Mouse (Mus musculus) heart, adult 2 months (tissue): ENCODE measurements around the gene Sox13. TPM values are rescaled to one million over a fixed set of nuclear protein-coding genes. Genes with fewer than 3 reads are reported as not detected.

Experiments used
- DNase-seq, 2 experiments: peaks; one replicate each; pipeline ENCODE4 v3.0.0; 2021
- H3K27ac ChIP-seq: fragments of 200-600 bp; 2 replicates; pipeline ENCODE4 v1.8.1; 2022
- H3K27me3 ChIP-seq: fragments of 200-500 bp; 2 replicates; pipeline ENCODE4 v1.6.1; 2012; ENCODE audit warnings: mild to moderate bottlenecking, low read length, inconsistent platforms, mixed read lengths; ENCODE audit not compliant: control insufficient read depth, insufficient read depth
- H3K36me3 ChIP-seq: fragments of 200-500 bp; 2 replicates; pipeline ENCODE4 v1.6.1; 2012; ENCODE audit warnings: low read length, inconsistent platforms; ENCODE audit not compliant: control insufficient read depth, insufficient read depth
- H3K4me1 ChIP-seq: fragments of 200-500 bp; 2 replicates; pipeline ENCODE4 v1.6.1; 2011; ENCODE audit warnings: low read length; ENCODE audit not compliant: control insufficient read depth, insufficient read depth
- H3K4me3 ChIP-seq: fragments of 200-600 bp; 2 replicates; pipeline ENCODE4 v1.8.1; 2022
- H3K79me2 ChIP-seq: fragments of 200-500 bp; replicated peaks from 2 replicates; pipeline ENCODE4 v1.6.1; 2012; ENCODE audit warnings: mild to moderate bottlenecking, inconsistent platforms, low read length, moderate library complexity, mixed read lengths; ENCODE audit not compliant: control insufficient read depth, insufficient read depth
- H3K9ac ChIP-seq: fragments of 200-500 bp; 2 replicates; pipeline ENCODE4 v1.6.1; 2012; ENCODE audit warnings: low read depth, mild to moderate bottlenecking, control low read depth, inconsistent platforms, low read length, mixed read lengths
- CTCF ChIP-seq: fragments of 200-600 bp; IDR thresholded peaks from 2 replicates; pipeline ENCODE4 v1.8.1; 2022; ENCODE audit warnings: antibody characterized with exemption, mild to moderate bottlenecking, moderate library complexity
- EP300 ChIP-seq: fragments of 200-500 bp; IDR thresholded peaks from 2 replicates; pipeline ENCODE4 v1.6.1; 2011; ENCODE audit warnings: low read depth, low read length, control low read depth; ENCODE audit not compliant: insufficient read depth
- POLR2A ChIP-seq: fragments of 200-500 bp; IDR thresholded peaks from 2 replicates; pipeline ENCODE4 v1.6.1; 2011; ENCODE audit warnings: mild to moderate bottlenecking, low read depth, low read length, control low read depth; ENCODE audit not compliant: insufficient read depth
- WGBS: fragments of 180-500 bp; shearing (Covaris S2); methylation state at CpG from one replicate; pipeline ENCODE4 v1.1.7; 2018; 5-methylcytosine and 5-hydroxymethylcytosine counted together
- intact Hi-C: fragments of 180-260 bp; cut with DNase I; formaldehyde crosslinking; loops from one replicate; pipeline ENCODE4 v1.15.1; 2025
- polyA plus RNA-seq: library from polyadenylated mRNA; depleted of rRNA; stranded (reverse); fragments of >200 nt; gene quantifications from 2 replicates; pipeline ENCODE4 v1.2.3, GENCODE M21; 2012
- total RNA-seq, 2 experiments: library from RNA; stranded (reverse); gene quantifications; 2 replicates each; pipeline ENCODE4 v1.2.3; 2021

The Sox13 gene
- total and polyA plus RNA-seq, 3 experiments: 15.3 to 24.7 (median 16.2) TPM

- 76% methylated on average over 3 of the region's 3 CpGs for WGBS
- Histone ChIP-seq H3K27ac (peak overlapping the region; percentile 95), H3K4me1 (peaks cover 36% of the 10 kb centered on the region), H3K4me3 (peak overlapping the region; percentile 62; the same call in 1 of the 2 replicates), H3K27me3 (no peaks in the 10 kb centered on the region), H3K36me3 (no peaks in the 10 kb centered on the region), H3K79me2 (peaks cover 7% of the 10 kb centered on the region), H3K9ac (peak overlapping the region; percentile 11; the same call in 1 of the 2 replicates)
- intact Hi-C loops: no loop called here
- DNase-seq: no peak
- TF ChIP-seq CTCF (no peak), POLR2A (no peak), EP300 (no peak)
Observed at GRCm38 (mm10) chr1:133419178-133419834, 4.9 kb downstream of the Sox13 start.

GRCm38 (mm10) chr1:133418164-133418800, 5.9 kb downstream of the Sox13 start:
- Histone ChIP-seq H3K27me3 (no peaks in the 10 kb centered on the region), H3K79me2 (peaks cover 7% of the 10 kb centered on the region), H3K4me3 (peak overlapping the region; percentile 62), H3K36me3 (no peaks in the 10 kb centered on the region), H3K27ac (peak overlapping the region; percentile 95), H3K9ac (peak overlapping the region; percentile 77), H3K4me1 (peaks cover 41% of the 10 kb centered on the region)
- 9% methylated on average over 28 of the region's 28 CpGs for WGBS
- intact Hi-C loops: loop anchor here (1.0 kb wide), 1 partner anchor 33 kb away; no protein-coding TSS in a partner anchor
- DNase-seq: peak; percentile 91 to 92
- TF ChIP-seq EP300 (0 out of 2 replicates have a peak, but pooled peaks have one; percentile 30), CTCF (0 out of 2 replicates have a peak, but pooled peaks have one; percentile 32), POLR2A (peak; percentile 50; the same call in 1 of the 2 replicates)

- Histone ChIP-seq H3K36me3 (no peaks in the 10 kb centered on the region), H3K4me1 (peaks cover 46% of the 10 kb centered on the region), H3K4me3 (peak overlapping the region; percentile 62), H3K9ac (no peak overlapping the region), H3K27ac (peak overlapping the region; percentile 95), H3K27me3 (no peaks in the 10 kb centered on the region), H3K79me2 (peaks cover 7% of the 10 kb centered on the region)
- 31% methylated on average over 1 of the region's 1 CpGs for WGBS
- DNase-seq: no peak
- TF ChIP-seq POLR2A: no peak
- TF ChIP-seq EP300: no peak
- TF ChIP-seq CTCF: no peak
- intact Hi-C loops: no loop called here
Observed at GRCm38 (mm10) chr1:133417539-133417938, 6.6 kb downstream of the Sox13 start.

GRCm38 (mm10) chr1:133417113-133417512, 7.1 kb downstream of the Sox13 start:
- WGBS: 73% methylated on average over 3 of the region's 3 CpGs
- Histone ChIP-seq H3K9ac (no peak overlapping the region), H3K79me2 (peaks cover 7% of the 10 kb centered on the region), H3K27me3 (no peaks in the 10 kb centered on the region), H3K27ac (no peak overlapping the region; the same call in 1 of the 2 replicates), H3K36me3 (no peaks in the 10 kb centered on the region), H3K4me1 (peaks cover 47% of the 10 kb centered on the region), H3K4me3 (no peak overlapping the region)
- no peak for TF ChIP-seq POLR2A
- TF ChIP-seq EP300: no peak
- intact Hi-C loops: no loop called here
- no peak for DNase-seq

GRCm38 (mm10) chr1:133416472-133416871, 7.7 kb downstream of the Sox13 start:
- H3K9ac ChIP-seq: no peak overlapping the region
- intact Hi-C loops: no loop called here
- no peak overlapping the region for H3K4me3 ChIP-seq
- H3K27me3 ChIP-seq: no peaks in the 10 kb centered on the region
- H3K4me1 ChIP-seq: peaks cover 50% of the 10 kb centered on the region
- peaks cover 7% of the 10 kb centered on the region for H3K79me2 ChIP-seq
- H3K36me3 ChIP-seq: no peaks in the 10 kb centered on the region
- no peak for DNase-seq
- 77% methylated on average over 7 of the region's 7 CpGs for WGBS
- no peak overlapping the region for H3K27ac ChIP-seq
- TF ChIP-seq CTCF (no peak), POLR2A (no peak), EP300 (no peak)

GRCm38 (mm10) chr1:133415505-133415904, 8.7 kb downstream of the Sox13 start:
- Histone ChIP-seq H3K9ac (no peak overlapping the region), H3K36me3 (no peaks in the 10 kb centered on the region), H3K4me1 (peaks cover 47% of the 10 kb centered on the region), H3K27ac (no peak overlapping the region), H3K4me3 (no peak overlapping the region), H3K79me2 (peaks cover 7% of the 10 kb centered on the region), H3K27me3 (no peaks in the 10 kb centered on the region)
- no peak for TF ChIP-seq POLR2A
- no peak for TF ChIP-seq CTCF
- TF ChIP-seq EP300: no peak
- 66% methylated on average over 6 of the region's 6 CpGs for WGBS
- DNase-seq: no peak
- intact Hi-C loops: no loop called here
